Mouse (Mus musculus) myocyte (in vitro differentiated cells): ENCODE measurements at regions not wholly inside any gene's neighbourhood (a gene's known extent, or its start where the extent isn't known, plus 50 kb on each side); places are given as distances from the start of the nearest gene placed in this dataset.

Experiments
- CEBPB ChIP-seq: IDR thresholded peaks from 2 replicates; pipeline ENCODE4 v1.6.1; 2011; ENCODE audit warnings: mild to moderate bottlenecking, moderate library complexity; ENCODE audit not compliant: poor library complexity, insufficient read depth, severe bottlenecking
- MAX ChIP-seq: IDR thresholded peaks from one replicate; pipeline ENCODE4 v1.6.1; 2011; ENCODE audit warnings: low read depth, mild to moderate bottlenecking, control low read depth
- MYOD1 ChIP-seq, 3 experiments: IDR thresholded peaks; one replicate each; pipeline ENCODE4 v1.6.1; 2011; ENCODE audit warnings: control low read depth in 2 of 3, low read depth in 2 of 3, mild to moderate bottlenecking in 2 of 3, moderate library complexity in 1 of 3; ENCODE audit not compliant: insufficient read length in 2 of 3, control insufficient read depth in 1 of 3
- POLR2A ChIP-seq: IDR thresholded peaks from one replicate; pipeline ENCODE4 v1.6.1; 2011; ENCODE audit warnings: low read depth, mild to moderate bottlenecking, control low read depth, moderate library complexity; ENCODE audit not compliant: insufficient read length
- USF1 ChIP-seq: IDR thresholded peaks from one replicate; pipeline ENCODE4 v1.6.1; 2011; ENCODE audit warnings: low read depth, mild to moderate bottlenecking, control low read depth, moderate library complexity

DNA sequence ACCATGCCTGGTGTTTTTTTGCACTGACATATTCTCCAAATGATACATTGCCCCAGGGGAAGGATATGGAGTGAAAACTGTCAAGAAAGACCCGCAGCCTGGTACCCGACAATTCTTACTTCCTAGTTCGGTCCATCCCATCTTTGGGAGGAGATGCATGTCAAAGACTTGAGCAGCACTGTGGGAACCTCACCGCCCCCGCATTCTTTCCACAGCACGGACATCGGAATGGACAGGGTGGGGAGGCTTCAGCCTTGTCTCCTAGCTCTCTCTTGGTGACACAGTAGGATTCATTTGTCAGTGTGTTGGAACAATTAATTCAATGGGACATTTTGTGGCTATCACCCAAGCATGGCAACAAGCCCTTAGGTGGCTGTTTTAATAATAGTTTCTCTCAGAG lies 62.9 kb upstream of the 1700024P04Rik start:
- no peak for TF ChIP-seq MAX
- TF ChIP-seq POLR2A, result no peak
- TF ChIP-seq CEBPB, result no peak
- no peak for TF ChIP-seq MYOD1 (IDR thresholded peaks at IDR 0.05; ENCODE audit: control insufficient read depth in 1 of 3, insufficient read length in 2 of 3, low read depth in 2 of 3)
- no peak for TF ChIP-seq USF1
